16 mouse cellular contexts compared by ENCODE assay signal in the genomic region with DNA sequence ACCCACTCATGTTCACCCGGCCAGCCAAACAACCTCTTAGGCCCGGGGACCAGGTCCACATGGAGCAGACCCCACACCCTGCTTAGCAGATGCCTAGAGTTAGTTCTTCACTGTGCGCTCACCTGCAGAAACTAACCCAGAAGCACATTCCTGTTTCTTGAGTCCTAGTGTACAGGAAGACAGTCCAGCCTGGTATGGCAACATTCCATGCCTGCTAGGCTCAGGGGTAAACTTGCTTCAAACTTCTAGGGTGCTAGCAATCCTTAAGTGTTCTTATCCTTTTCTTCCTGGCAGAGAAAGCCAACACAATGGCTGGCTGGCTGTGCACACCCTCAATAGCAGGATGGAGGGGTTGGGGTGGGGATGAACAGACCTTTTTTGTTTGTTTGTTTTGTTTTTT.
"Had no signal": no experiment of that assay in that cellular context is flagged by ENCODE, and none has a peak within 500 bp of the region (broad histone marks: within the 10 kb centered on the region; RNA-seq: fewer than 3 reads in every experiment).

No protein-coding gene starts in this region.

- DNase-seq: liver, embryonic 13.5 days; liver, postnatal 0 days; right cerebral cortex, postnatal 14 days; thymus, adult 2 months; thymus, postnatal 25 days; thymus, postnatal 4 days had no signal

- H3K9ac ChIP-seq: liver, embryonic 13.5 days; liver, embryonic 15.5 days; liver, postnatal 0 days; midbrain, embryonic 13.5 days; midbrain, embryonic 15.5 days; neural tube, embryonic 12.5 days; stomach, embryonic 15.5 days had no signal

- ATAC-seq: liver, postnatal 0 days; midbrain, embryonic 13.5 days; midbrain, embryonic 15.5 days had no signal

- H3K36me3 ChIP-seq: liver, embryonic 13.5 days; liver, embryonic 15.5 days; midbrain, embryonic 13.5 days; midbrain, embryonic 15.5 days; neural tube, embryonic 12.5 days; stomach, embryonic 15.5 days had no signal

- H3K4me2 ChIP-seq: liver, embryonic 11.5 days; liver, embryonic 13.5 days; liver, embryonic 15.5 days; midbrain, embryonic 11.5 days; midbrain, embryonic 13.5 days; midbrain, embryonic 15.5 days; neural tube, embryonic 12.5 days; stomach, embryonic 15.5 days had no signal

- H3K27me3 ChIP-seq: liver, embryonic 13.5 days; liver, embryonic 15.5 days; midbrain, embryonic 13.5 days; midbrain, embryonic 15.5 days; neural tube, embryonic 12.5 days; stomach, embryonic 15.5 days had no signal

- H3K4me3 ChIP-seq: liver, embryonic 13.5 days; liver, embryonic 15.5 days; megakaryocyte, embryonic 14.5 days; midbrain, embryonic 13.5 days; midbrain, embryonic 15.5 days; neural tube, embryonic 12.5 days; stomach, embryonic 15.5 days had no signal

- H3K4me1 ChIP-seq: liver, embryonic 13.5 days; liver, embryonic 15.5 days; midbrain, embryonic 13.5 days; midbrain, embryonic 15.5 days had no signal

- H3K9me3 ChIP-seq: liver, embryonic 13.5 days; liver, embryonic 15.5 days; midbrain, embryonic 13.5 days; midbrain, embryonic 15.5 days; neural tube, embryonic 12.5 days; stomach, embryonic 15.5 days had no signal

- H3K27ac ChIP-seq: liver, embryonic 13.5 days; liver, embryonic 15.5 days; macrophage; midbrain, embryonic 13.5 days; midbrain, embryonic 15.5 days; neural tube, embryonic 12.5 days; stomach, embryonic 15.5 days; stomach, postnatal 0 days had no signal
